Mouse (Mus musculus) CD4-positive, CD25-positive, alpha-beta regulatory T cell, adult 2 months (primary cell): Measurements from ENCODE around the gene Vmn1r14.
"Not testable (repeated sequence)": the region's sequence is repeated elsewhere in the genome, so short reads cannot be mapped to it uniquely, and the experiment has no call there.

Experiments used
- DNase-seq: peaks from one replicate; pipeline ENCODE4 v3.0.0-alpha.2; 2012; ENCODE audit warnings: low read depth, low spot score

The Vmn1r14 gene

DNA sequence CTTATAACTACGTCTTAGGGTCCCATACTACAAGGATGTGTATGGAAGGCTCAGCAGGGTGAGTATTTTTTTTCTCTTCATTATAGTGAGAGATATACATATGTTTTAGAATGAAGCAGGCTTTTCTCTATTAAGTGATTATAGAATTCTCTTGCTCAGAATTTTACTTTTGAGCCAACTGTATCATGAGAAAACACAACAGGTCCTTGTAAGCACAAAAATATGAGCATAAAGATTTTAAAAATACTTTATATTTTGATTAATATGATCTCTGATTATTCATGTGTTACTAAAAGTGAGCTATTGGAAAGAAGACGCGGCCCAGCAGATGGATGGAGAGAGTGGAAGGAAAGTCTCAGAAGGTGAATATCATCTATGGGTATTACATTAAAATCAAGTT is at the start of gene Vmn1r14:
Vmn1r14 (plus strand) TSS at position 301 of the 400 bp plus-strand sequence.
- no peak for DNase-seq

DNA sequence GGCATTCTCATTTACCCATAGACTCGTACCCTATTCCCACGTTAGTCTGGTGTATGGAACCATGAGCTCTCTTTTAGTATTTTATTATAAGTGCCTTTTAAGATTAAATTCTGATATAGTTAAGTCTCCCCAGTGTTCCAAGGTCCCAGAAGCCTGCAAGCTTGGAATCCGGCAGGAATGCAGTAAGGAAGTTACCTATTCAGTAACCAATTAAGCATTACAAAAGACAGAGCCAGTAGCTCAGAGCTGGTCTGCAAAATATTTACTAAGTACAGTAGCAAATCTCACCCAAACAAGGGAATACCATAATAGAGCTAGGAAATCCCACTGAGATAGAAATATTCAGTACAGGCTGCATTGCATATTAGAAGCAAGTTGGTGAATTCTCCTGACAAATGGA is 41.5 kb upstream of the Vmn1r14 start:
- DNase-seq: not testable (repeated sequence)

DNA sequence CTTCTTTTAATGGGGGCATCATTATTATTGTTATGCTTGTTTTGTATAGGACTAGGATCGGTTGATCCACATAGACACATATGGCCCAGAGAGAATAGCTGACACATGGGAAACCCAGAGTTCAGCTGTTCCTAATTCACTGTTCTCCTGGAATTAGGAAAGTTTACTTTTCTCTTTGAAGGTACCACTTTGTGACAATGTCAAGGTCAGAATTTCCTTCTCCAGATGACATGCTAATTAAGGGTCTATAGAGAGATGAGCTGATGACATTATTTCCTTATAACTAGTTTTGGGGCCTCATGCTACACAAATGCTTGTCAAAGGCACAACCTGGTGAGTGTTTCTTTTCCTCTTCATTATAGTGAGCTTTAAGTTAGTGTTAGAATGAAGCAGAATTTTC is 28.5 kb upstream of the Vmn1r14 start, which contains the start of gene Vmn1r13:
Vmn1r13 (plus strand) TSS at position 301 of the 400 bp plus-strand sequence.
- DNase-seq: not testable (repeated sequence)

DNA sequence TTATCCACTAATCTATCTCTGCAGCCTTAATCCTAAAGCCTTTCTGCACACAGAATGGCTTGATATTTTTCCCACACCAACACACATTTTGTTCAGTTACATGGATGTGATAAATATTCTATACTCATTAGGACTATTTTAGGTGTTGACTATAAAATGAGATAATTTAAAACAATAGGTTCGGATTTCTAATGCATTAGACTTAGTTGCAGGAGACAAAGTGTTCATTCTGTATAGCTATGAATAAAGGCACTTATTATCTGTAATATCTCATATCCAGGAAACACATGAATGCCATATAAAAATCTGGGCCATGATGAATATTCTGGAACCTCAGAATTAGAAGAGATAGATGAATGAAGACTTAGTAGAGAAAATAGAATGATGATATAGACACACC is 26.2 kb downstream of the Vmn1r14 start, which contains the start of gene Vmn1r15:
Vmn1r15 (plus strand) TSS at position 301 of the 400 bp plus-strand sequence.
- no peak for DNase-seq

DNA sequence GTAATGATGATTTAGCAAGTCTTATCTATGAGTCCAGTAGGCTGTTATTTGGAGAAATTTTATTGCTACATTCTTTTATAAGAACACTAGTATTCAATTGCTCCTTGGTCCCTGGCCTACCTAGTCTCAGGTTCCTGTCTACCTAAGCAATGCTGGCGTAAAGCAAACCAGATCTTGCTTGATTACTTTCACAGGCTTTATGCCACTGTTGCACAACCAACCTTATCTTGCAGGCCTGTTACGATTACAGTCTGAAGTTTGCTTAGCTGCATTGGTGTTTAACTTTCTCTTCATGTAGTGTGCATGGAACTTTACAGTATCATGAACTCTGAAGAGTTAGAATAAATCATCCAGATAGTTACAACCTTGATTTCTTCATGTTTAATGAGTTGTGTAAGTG is 29.5 kb downstream of the Vmn1r14 start:
- no peak for DNase-seq

DNA sequence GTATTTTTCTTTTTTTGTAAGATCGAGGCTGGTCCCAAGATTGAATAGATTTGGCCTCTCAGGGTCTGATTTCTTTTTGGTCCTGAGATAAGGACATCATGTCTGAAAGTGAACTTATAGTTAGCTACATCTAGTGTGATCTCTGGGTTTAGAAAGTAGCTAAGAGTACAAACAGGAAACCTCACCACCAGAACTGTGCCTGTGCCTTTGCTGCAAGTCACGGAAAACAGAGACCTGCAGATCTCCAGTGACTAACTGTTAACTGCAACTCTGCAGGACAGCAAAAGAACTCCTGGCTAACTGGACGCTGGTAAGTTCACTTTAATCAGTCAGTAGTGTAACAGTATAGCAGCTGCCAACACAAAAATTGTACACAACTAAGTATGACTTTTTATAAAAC is 40.4 kb downstream of the Vmn1r14 start:
- DNase-seq: peak; percentile 1

DNA sequence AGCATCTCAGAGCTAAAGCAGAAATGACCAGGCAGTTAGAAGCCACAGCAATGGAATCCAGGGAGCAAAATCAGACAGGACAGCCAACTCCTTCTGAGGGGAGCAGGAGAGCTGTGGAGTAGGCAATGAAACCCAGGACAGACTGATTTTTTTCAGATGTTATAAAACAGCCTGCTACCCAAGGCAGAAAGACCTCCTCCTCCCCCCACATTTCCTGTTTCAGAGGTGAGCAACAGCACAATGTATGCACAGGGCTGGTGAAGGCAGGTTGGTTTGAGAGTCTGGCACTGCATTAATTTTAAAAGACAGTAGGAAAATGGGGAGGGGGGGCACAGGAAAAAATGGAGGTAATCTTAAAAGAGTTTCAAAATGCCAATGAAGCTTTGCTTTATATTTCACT is 41.0 kb downstream of the Vmn1r14 start:
- peak; percentile 7 for DNase-seq

DNA sequence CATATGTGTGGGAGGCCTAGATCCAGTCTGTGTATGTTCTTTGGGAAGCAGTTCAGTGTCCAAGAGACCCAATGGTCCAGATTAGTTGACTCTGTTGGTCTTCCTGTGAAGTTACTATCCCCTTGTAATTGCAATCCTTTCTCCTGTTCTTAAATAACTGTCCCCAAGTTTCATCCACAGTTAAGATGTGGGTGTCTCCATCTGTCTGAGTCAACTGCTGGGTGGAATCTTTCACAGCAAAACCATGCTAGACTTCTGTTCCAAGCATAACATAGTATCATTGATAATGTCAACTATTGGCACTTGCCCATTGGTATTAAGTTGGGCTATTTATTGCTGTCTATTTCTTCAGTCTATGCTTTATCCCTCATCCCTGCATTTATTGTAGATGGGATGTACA is 47.5 kb downstream of the Vmn1r14 start:
- no peak for DNase-seq
